Mouse (Mus musculus): ENCODE data around the gene Pex5l.

DNA sequence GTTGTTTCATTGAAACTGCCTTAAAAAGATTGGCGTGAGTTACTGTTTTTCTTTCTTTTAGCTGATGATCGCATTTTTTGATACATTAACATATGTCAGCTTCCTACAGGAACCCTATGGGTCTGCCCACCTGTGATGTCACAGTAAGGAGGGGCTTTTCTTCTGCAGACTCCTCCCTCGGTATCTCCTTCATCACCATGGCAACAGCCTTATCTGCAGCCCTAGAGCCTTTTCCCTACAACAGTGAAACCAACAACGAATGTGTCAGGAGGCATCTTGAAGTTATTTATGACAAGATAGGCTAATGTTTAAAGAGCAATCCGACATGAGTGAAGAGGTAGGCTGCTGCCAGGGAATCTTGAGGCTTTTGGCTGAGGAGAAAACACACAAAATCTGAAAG is 118.5 kb downstream of the Pex5l start:
- no peak for TF ChIP-seq CTCF (IDR thresholded peaks at IDR 0.05; ENCODE audit: insufficient read depth, low read length)
- no peak for TF ChIP-seq POLR2A (IDR thresholded peaks at IDR 0.05; ENCODE audit: borderline replicate concordance, extremely low read depth, low read depth, low read length)
